In genomic region chr11:25999738-26000137, GRCm38 (mm10) we compare ENCODE assay signal across 25 mouse cellular contexts.
DNase-seq lines count a peak whose midpoint lies in the region; ATAC-seq and TF ChIP-seq lines count a peak whose summit lies in the region.
"Had no signal": no experiment of that assay in that cellular context is flagged by ENCODE, and none has a peak within 500 bp of the region (broad histone marks: within the 10 kb centered on the region; RNA-seq: fewer than 3 reads in every experiment).

No protein-coding gene starts in this region.

- no peaks in the 10 kb centered on the region for H3K27me3 ChIP-seq in forebrain, postnatal 0 days (ENCODE audit: insufficient read depth, low read length)
- H3K27me3 ChIP-seq in forebrain, embryonic 11.5 days (ENCODE audit: control insufficient read depth, insufficient read depth, low read length): no peaks in the 10 kb centered on the region
- no peaks in the 10 kb centered on the region for H3K27me3 ChIP-seq in hindbrain, embryonic 14.5 days (ENCODE audit: control insufficient read depth, insufficient read depth, low read length)
- H3K27me3 ChIP-seq in hindbrain, embryonic 16.5 days (replicated peaks; ENCODE audit: control insufficient read depth, insufficient read depth, low read length): no peaks in the 10 kb centered on the region
- H3K27me3 ChIP-seq in cerebellum, adult 2 months (ENCODE audit: control insufficient read depth, insufficient read depth, low read length): no peaks in the 10 kb centered on the region
- H3K27me3 ChIP-seq: CH12.LX; heart, embryonic 12.5 days; heart, embryonic 15.5 days; hindbrain, embryonic 15.5 days had no signal

- H3K36me3 ChIP-seq in forebrain, postnatal 0 days (ENCODE audit: insufficient read depth): no peaks in the 10 kb centered on the region
- H3K36me3 ChIP-seq in forebrain, embryonic 11.5 days (ENCODE audit: control insufficient read depth, insufficient read depth, low read length): no peaks in the 10 kb centered on the region
- no peaks in the 10 kb centered on the region for H3K36me3 ChIP-seq in hindbrain, embryonic 14.5 days (replicated peaks; ENCODE audit: control insufficient read depth, insufficient read depth)
- H3K36me3 ChIP-seq in hindbrain, embryonic 16.5 days (ENCODE audit: control insufficient read depth, insufficient read depth, low read length): no peaks in the 10 kb centered on the region
- H3K36me3 ChIP-seq: forebrain, embryonic 10.5 days; G1E; heart, embryonic 12.5 days; heart, embryonic 15.5 days; hindbrain, embryonic 15.5 days had no signal

- no peaks in the 10 kb centered on the region for H3K4me1 ChIP-seq in forebrain, postnatal 0 days (ENCODE audit: insufficient read depth)
- H3K4me1 ChIP-seq in forebrain, embryonic 11.5 days (replicated peaks; ENCODE audit: control insufficient read depth, insufficient read depth, low read length): no peaks in the 10 kb centered on the region
- H3K4me1 ChIP-seq in hindbrain, embryonic 14.5 days (replicated peaks; ENCODE audit: control insufficient read depth, insufficient read depth, low read length): 0 out of 2 replicates have a peak, but pooled peaks cover 4% of the 10 kb centered on the region
- no peaks in the 10 kb centered on the region for H3K4me1 ChIP-seq in hindbrain, embryonic 16.5 days (ENCODE audit: control insufficient read depth, insufficient read depth, low read depth, low read length)
- H3K4me1 ChIP-seq in cerebellum, adult 2 months (ENCODE audit: control insufficient read depth, insufficient read depth, low read length): no peaks in the 10 kb centered on the region
- H3K4me1 ChIP-seq: heart, embryonic 12.5 days; heart, embryonic 15.5 days had no signal

- no peak overlapping the region for H3K27ac ChIP-seq in forebrain, postnatal 0 days (ENCODE audit: low read depth, low read length)
- no peak overlapping the region for H3K27ac ChIP-seq in forebrain, embryonic 11.5 days (ENCODE audit: low read depth, low read length)
- H3K27ac ChIP-seq in hindbrain, embryonic 14.5 days: no peak overlapping the region
- no peak overlapping the region for H3K27ac ChIP-seq in hindbrain, embryonic 16.5 days (ENCODE audit: low read depth, low read length)
- no peak overlapping the region for H3K27ac ChIP-seq in cerebellum, adult 2 months (ENCODE audit: insufficient read depth, low read length)
- H3K27ac ChIP-seq: forebrain, embryonic 10.5 days; heart, embryonic 15.5 days; hindbrain, embryonic 15.5 days had no signal

- no peak for TF ChIP-seq CTCF in forebrain, postnatal 0 days (IDR thresholded peaks at IDR 0.05; ENCODE audit: low read depth)
- TF ChIP-seq CTCF in cerebellum, adult 2 months (IDR thresholded peaks at IDR 0.05; ENCODE audit: borderline replicate concordance, insufficient read depth, low read depth, low read length): no peak

- no peak for DNase-seq in forebrain, postnatal 0 days
- DNase-seq in forebrain, embryonic 11.5 days (ENCODE audit: low spot score): no peak
- no peak for DNase-seq in hindbrain, embryonic 14.5 days (ENCODE audit: low spot score)
- peak; percentile 17 for DNase-seq in R1 (ENCODE audit: low read depth, low spot score)
- no peak for DNase-seq in liver
- DNase-seq in cerebellum, adult 2 months: no peak
- DNase-seq: adrenal gland, postnatal 10 days; adrenal gland, postnatal 36 days; B cell, adult 2 months; cerebellum, adult 8-10 months; gastrocnemius, postnatal 25 days; heart, adult 18-20 months; heart, postnatal 10 days; heart, postnatal 36 days; kidney, adult 2 months had no signal

- WGBS in forebrain, postnatal 0 days: 60% methylated on average over 5 of the region's 5 CpGs
- 85% methylated on average over 5 of the region's 5 CpGs for WGBS in forebrain, embryonic 11.5 days
- whole genome bisulfite sequencing in hindbrain, embryonic 14.5 days: 59% methylated on average over 5 of the region's 5 CpGs
- 61% methylated on average over 5 of the region's 5 CpGs for WGBS in hindbrain, embryonic 16.5 days
- WGBS in cerebellum, adult 2 months: 24% methylated on average over 5 of the region's 5 CpGs

- no peak overlapping the region for H3K9ac ChIP-seq in forebrain, postnatal 0 days
- no peak overlapping the region for H3K9ac ChIP-seq in forebrain, embryonic 11.5 days (ENCODE audit: low read length)
- no peak overlapping the region for H3K9ac ChIP-seq in hindbrain, embryonic 14.5 days
- H3K9ac ChIP-seq in hindbrain, embryonic 16.5 days (ENCODE audit: low read depth, low read length): no peak overlapping the region
- H3K9ac ChIP-seq: heart, embryonic 12.5 days; heart, embryonic 15.5 days; hindbrain, embryonic 15.5 days had no signal

- TF ChIP-seq POLR2A in cerebellum, adult 2 months (IDR thresholded peaks at IDR 0.05; ENCODE audit: borderline replicate concordance, insufficient read depth, low read length): no peak

- no peaks in the 10 kb centered on the region for H3K9me3 ChIP-seq in forebrain, postnatal 0 days (ENCODE audit: low read length)
- H3K9me3 ChIP-seq in forebrain, embryonic 11.5 days (ENCODE audit: control insufficient read depth, low read length): no peaks in the 10 kb centered on the region
- H3K9me3 ChIP-seq in hindbrain, embryonic 14.5 days (ENCODE audit: control insufficient read depth, low read length): no peaks in the 10 kb centered on the region
- H3K9me3 ChIP-seq in hindbrain, embryonic 16.5 days (ENCODE audit: control insufficient read depth, low read length): no peaks in the 10 kb centered on the region
- H3K9me3 ChIP-seq: forebrain, embryonic 10.5 days; G1E; heart, embryonic 12.5 days; heart, embryonic 15.5 days; hindbrain, embryonic 15.5 days had no signal

- H3K4me2 ChIP-seq in forebrain, postnatal 0 days (ENCODE audit: low read depth): no peak overlapping the region
- no peak overlapping the region for H3K4me2 ChIP-seq in forebrain, embryonic 11.5 days (ENCODE audit: low read depth, low read length, severe bottlenecking)
- H3K4me2 ChIP-seq in hindbrain, embryonic 14.5 days (replicated peaks): no peak overlapping the region
- no peak overlapping the region for H3K4me2 ChIP-seq in hindbrain, embryonic 16.5 days (ENCODE audit: low read length)
- H3K4me2 ChIP-seq: heart, embryonic 12.5 days; heart, embryonic 15.5 days; hindbrain, embryonic 15.5 days had no signal

- ATAC-seq in forebrain, postnatal 0 days: peak; percentile 63
- no peak for ATAC-seq in forebrain, embryonic 11.5 days (replicated peaks; ENCODE audit: low FRiP score)
- peak; percentile 17; the same call in 1 of the 2 replicates for ATAC-seq in hindbrain, embryonic 14.5 days (ENCODE audit: low FRiP score)
- no peak for ATAC-seq in hindbrain, embryonic 16.5 days
- ATAC-seq: forebrain, embryonic 14.5 days; inflammation-experienced regulatory T-cells, adult 6 months; intestine, postnatal 0 days had no signal

- no peak overlapping the region for H3K4me3 ChIP-seq in forebrain, postnatal 0 days (ENCODE audit: low read depth, low read length)
- H3K4me3 ChIP-seq in forebrain, embryonic 11.5 days (ENCODE audit: low read depth, low read length): no peak overlapping the region
- H3K4me3 ChIP-seq in hindbrain, embryonic 14.5 days (replicated peaks; ENCODE audit: low read length): no peak overlapping the region
- H3K4me3 ChIP-seq in hindbrain, embryonic 16.5 days (ENCODE audit: low read length): no peak overlapping the region
- no peak overlapping the region for H3K4me3 ChIP-seq in cerebellum, adult 2 months (replicated peaks; ENCODE audit: insufficient read depth, low read depth, low read length)
- H3K4me3 ChIP-seq: forebrain, embryonic 10.5 days; heart, embryonic 12.5 days; heart, embryonic 15.5 days; hindbrain, embryonic 15.5 days had no signal

Comparison
In these comparisons a context has a peak if more than half of its experiments do, and no peak if none do; other contexts are left out.
1. ATAC-seq: peak in forebrain, postnatal 0 days (single experiment) and hindbrain, embryonic 14.5 days (single experiment); none in forebrain, embryonic 11.5 days (single experiment) and hindbrain, embryonic 16.5 days (single experiment).